Mouse (Mus musculus) heart, embryonic 15.5 days (tissue): ENCODE results near the gene Dctd. TPM values are rescaled to one million over a fixed set of nuclear protein-coding genes. Genes with fewer than 3 reads are reported as not detected.

ENCODE experiments used
- ATAC-seq: fragments of 200-750 bp; cut with Nextera tagmentation; replicated peaks from 2 replicates; pipeline ENCODE4 v1.8.0; 2017; ENCODE audit warnings: low read depth, moderate TSS enrichment; ENCODE audit not compliant: insufficient number of reproducible peaks, insufficient read depth, low FRiP score
- H3K27ac ChIP-seq: fragments of 300-500 bp; sonication (generic); 2 replicates; pipeline ENCODE4 v1.5.1; 2015; ENCODE audit warnings: mild to moderate bottlenecking, inconsistent platforms
- H3K27me3 ChIP-seq: fragments of 300-500 bp; sonication (generic); 2 replicates; pipeline ENCODE4 v1.6.1; 2015; ENCODE audit warnings: inconsistent platforms
- H3K36me3 ChIP-seq: fragments of 300-500 bp; sonication (generic); 2 replicates; pipeline ENCODE4 v1.6.1; 2015; ENCODE audit warnings: mild to moderate bottlenecking, inconsistent platforms
- H3K4me1 ChIP-seq: fragments of 300-500 bp; sonication (generic); replicated peaks from 2 replicates; pipeline ENCODE4 v1.6.1; 2015; ENCODE audit warnings: inconsistent platforms
- H3K4me2 ChIP-seq: fragments of 300-500 bp; sonication (generic); 2 replicates; pipeline ENCODE4 v1.6.1; 2015; ENCODE audit warnings: inconsistent platforms, mild to moderate bottlenecking, moderate library complexity
- H3K4me3 ChIP-seq: fragments of 300-500 bp; sonication (generic); 2 replicates; pipeline ENCODE4 v1.5.1; 2015; ENCODE audit warnings: mild to moderate bottlenecking, inconsistent platforms
- H3K9ac ChIP-seq: fragments of 300-500 bp; sonication (generic); 2 replicates; pipeline ENCODE4 v1.6.1; 2015; ENCODE audit warnings: mild to moderate bottlenecking, inconsistent platforms
- H3K9me3 ChIP-seq: fragments of 300-500 bp; sonication (generic); replicated peaks from 2 replicates; pipeline ENCODE4 v1.6.1; 2016; ENCODE audit warnings: inconsistent platforms
- WGBS: fragments of 180-500 bp; shearing (Covaris S2); methylation state at CpG from one replicate; pipeline ENCODE4 v1.1.7; 2015; ENCODE audit warnings: mixed read lengths; 5-methylcytosine and 5-hydroxymethylcytosine counted together
- polyA plus RNA-seq: library from polyadenylated mRNA; unstranded; fragments of >200 nt; fragmentation: Nextera tagmentation; extraction: Ambion mirVana; gene quantifications from 2 replicates; pipeline ENCODE4 v1.2.1, GENCODE M21; 2015

The Dctd gene
- polyA plus RNA-seq, 1 experiment from 2014 or later, result 21.0 TPM

DNA sequence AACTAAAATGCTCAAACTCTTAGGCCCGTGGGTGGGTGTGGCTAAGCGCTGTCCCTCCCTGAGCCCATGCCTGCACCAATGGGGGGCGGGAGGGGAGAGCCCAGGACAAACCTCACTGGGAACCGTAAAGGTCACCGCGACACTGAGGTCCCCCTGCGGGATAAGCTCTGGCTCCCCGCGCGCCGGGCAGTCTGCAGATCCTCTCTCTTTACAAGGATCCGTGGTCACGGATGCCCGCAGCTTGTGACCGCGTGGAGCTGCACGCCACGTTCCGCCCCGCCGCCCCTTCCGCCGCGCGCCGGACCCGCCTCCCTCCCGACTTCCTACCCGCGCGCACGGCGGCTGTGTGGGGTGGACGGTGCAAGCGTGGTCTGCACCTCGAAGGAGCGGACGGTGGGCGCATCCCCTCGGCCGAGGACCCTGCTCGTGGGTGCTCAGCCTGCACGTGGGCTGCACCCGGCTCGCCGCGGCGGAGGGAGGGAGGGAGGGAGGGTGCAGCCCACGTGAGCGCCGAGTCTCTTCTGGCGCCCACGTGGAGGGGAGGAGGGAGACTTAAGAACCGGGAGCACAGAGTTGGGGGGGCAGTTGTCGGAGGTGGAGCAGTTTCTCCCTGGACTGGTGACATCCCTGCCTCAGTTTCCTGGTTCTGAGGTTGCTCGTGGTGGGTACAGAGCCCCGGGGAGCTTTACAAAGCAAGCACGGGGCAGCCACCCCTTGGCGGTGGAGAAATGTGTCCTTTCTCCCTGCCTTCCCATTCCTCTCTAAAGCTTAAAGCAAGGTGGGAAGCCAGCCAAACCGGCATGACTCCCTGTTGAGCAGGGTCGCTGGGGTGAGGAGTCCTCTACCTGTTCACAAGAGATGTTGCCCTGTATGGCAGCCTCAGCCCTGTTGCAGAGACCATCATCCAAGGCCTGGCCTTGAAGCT is 11.2 kb downstream of the Dctd start:
- peak; percentile 85 for ATAC-seq
- H3K9me3 ChIP-seq, result peaks cover 1% of the 10 kb centered on the region; the same call in 1 of the 2 replicates
- H3K4me3 ChIP-seq, result peak overlapping the region; percentile 88
- peak overlapping the region; percentile 75 for H3K9ac ChIP-seq
- H3K4me1 ChIP-seq, result peaks cover 9% of the 10 kb centered on the region
- no peaks in the 10 kb centered on the region for H3K27me3 ChIP-seq
- H3K4me2 ChIP-seq, result peak overlapping the region; percentile 91
- 0 out of 2 replicates have a peak, but pooled peaks cover 4% of the 10 kb centered on the region for H3K36me3 ChIP-seq
- WGBS, result under 1% methylated on average over 54 of the region's 61 CpGs
- peak overlapping the region; percentile 72 for H3K27ac ChIP-seq

DNA sequence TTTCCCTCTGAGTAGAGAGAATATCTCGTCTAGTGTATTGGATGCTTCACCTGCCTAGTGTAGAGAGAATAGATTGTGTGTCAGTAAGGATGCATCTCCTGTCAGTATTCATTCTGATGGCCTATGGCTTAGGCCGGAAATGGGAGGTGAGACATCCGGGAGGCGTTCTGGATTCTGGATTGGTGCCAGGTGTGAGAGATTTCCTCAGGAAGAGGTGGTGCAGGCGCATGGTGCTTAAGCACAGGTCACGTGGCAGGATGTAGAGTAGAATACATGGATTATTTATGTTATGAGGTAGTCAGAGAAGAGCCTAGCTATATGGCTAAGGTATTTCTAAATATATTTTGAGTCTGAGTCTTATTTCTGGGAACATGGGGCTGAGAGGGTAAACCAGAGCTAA is 15.7 kb downstream of the Dctd start:
- Histone ChIP-seq H3K9me3 (no peaks in the 10 kb centered on the region; the same call in 1 of the 2 replicates), H3K27ac (no peak overlapping the region), H3K36me3 (peaks cover 31% of the 10 kb centered on the region), H3K4me3 (no peak overlapping the region), H3K9ac (no peak overlapping the region), H3K27me3 (no peaks in the 10 kb centered on the region), H3K4me1 (peaks cover 4% of the 10 kb centered on the region), H3K4me2 (no peak overlapping the region)
- no peak for ATAC-seq
- 60% methylated on average over 6 of the region's 6 CpGs for WGBS

DNA sequence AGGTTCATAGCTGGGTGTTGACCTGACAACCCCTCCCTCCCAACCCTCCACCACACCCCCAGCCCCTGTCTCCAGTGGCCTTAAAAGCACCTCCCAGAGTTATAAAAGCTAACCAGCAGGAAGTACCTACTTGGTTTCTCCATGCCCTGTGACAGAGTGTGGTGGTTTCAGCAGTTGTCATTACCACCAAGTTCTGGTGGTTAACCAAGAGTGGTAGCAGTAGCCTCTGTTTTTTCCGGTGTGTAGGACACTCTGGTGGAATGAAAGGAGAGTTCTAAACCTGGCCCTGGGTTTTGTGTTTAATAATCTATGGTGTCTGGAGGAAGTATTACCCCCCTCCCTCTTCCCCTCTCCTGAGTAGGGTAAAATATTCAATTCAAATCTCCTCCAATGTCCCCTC is 24.1 kb downstream of the Dctd start:
- WGBS, result 85% methylated on average over 1 of the region's 1 CpGs
- Histone ChIP-seq H3K4me1 (no peaks in the 10 kb centered on the region), H3K36me3 (peaks cover 19% of the 10 kb centered on the region), H3K27me3 (no peaks in the 10 kb centered on the region), H3K9me3 (no peaks in the 10 kb centered on the region; the same call in 1 of the 2 replicates), H3K9ac (no peak overlapping the region), H3K27ac (no peak overlapping the region), H3K4me2 (no peak overlapping the region), H3K4me3 (no peak overlapping the region)
- no peak for ATAC-seq

DNA sequence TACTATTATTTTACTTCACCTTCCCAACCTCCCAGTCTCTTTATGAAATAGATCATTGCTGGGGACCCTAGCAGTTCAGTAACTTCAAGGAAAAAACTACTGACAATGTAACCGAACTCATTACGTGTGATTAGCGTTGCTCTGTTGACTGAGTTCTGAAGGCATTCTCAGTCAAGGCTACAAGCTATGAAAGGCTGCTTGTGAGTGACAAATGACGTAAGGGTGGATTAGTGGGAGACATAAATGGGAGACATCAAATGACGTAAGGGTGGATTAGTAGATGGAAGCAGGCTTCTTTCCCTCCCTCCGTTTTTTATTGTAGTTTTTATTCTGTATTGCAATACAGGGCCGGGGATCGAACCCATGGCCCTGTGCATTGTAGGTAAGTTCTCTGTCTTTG is 26.0 kb downstream of the Dctd start:
- Histone ChIP-seq H3K27me3 (no peaks in the 10 kb centered on the region), H3K9ac (no peak overlapping the region), H3K36me3 (peaks cover 6% of the 10 kb centered on the region; the same call in 1 of the 2 replicates), H3K9me3 (no peaks in the 10 kb centered on the region), H3K4me1 (no peaks in the 10 kb centered on the region), H3K27ac (no peak overlapping the region), H3K4me3 (no peak overlapping the region), H3K4me2 (no peak overlapping the region)
- ATAC-seq, result no peak
- WGBS, result 88% methylated on average over 8 of the region's 8 CpGs

DNA sequence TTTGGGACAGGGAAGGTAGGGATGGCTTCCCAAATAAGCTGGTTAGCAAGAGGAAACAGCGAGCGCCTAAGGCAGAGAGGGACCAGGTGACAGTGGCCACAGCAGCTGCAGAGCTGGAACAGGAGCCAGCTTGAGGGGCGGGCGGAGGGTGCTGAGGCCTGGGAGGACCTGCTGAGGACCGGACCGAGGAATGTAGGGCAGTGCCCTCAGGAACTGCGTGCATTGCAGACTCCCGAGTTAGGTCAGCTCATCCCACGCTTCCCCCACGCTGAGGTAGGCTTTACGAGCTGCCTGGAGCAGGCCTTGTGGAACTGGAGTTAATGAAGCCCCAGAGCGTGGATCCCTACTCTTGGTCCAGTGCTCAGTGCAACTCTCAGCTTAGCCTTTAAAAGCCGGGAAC is 28.1 kb downstream of the Dctd start:
- ATAC-seq, result no peak; the same call in 1 of the 2 replicates
- Histone ChIP-seq H3K9me3 (no peaks in the 10 kb centered on the region), H3K4me2 (no peak overlapping the region), H3K36me3 (peaks cover 6% of the 10 kb centered on the region; the same call in 1 of the 2 replicates), H3K4me1 (no peaks in the 10 kb centered on the region), H3K27ac (no peak overlapping the region), H3K4me3 (no peak overlapping the region), H3K9ac (no peak overlapping the region), H3K27me3 (no peaks in the 10 kb centered on the region)
- WGBS, result 88% methylated on average over 13 of the region's 13 CpGs

DNA sequence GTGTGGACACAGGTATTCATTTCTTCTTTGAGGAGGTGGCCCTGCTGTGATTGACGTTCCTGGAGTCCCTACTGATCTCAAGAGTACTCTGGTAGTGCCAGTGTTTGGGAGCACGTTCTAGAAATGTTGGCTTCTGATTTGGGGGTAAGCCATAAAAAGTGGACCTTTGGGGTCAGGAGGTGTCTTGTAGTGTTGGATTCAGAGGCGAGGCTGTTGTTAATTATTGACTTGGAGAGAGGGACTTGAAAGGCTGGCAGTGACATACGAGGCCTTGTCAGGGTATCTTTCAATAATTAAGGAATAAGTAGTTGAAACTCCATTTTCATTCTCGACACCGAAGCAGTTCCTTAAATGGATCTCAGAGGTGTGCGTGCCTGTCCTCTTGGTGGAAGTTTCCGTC is 31.4 kb downstream of the Dctd start:
- Histone ChIP-seq H3K27ac (no peak overlapping the region), H3K9ac (no peak overlapping the region), H3K27me3 (no peaks in the 10 kb centered on the region), H3K9me3 (no peaks in the 10 kb centered on the region), H3K4me1 (no peaks in the 10 kb centered on the region), H3K4me3 (no peak overlapping the region), H3K36me3 (peaks cover 7% of the 10 kb centered on the region), H3K4me2 (no peak overlapping the region)
- WGBS, result 87% methylated on average over 8 of the region's 8 CpGs
- ATAC-seq, result no peak

DNA sequence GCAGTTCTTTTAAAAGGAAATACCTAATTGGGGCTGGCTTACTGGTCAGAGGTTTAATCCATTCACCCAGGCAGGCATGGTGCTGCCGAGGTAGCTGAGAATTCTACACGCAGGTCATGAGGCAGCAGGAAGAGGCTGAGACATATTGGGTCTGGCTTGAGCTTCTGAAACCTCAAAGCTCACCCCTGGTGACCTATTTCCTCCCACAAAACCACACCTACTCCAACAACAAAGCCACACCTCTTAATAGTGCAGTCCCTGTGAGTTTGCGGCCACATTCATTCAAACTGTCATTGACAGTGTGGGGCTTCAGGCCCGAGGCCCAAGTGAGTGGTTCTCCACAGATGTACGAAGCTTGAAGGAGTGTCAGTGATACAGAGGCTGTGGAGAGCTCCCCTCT is 34.4 kb downstream of the Dctd start:
- Histone ChIP-seq H3K9me3 (no peaks in the 10 kb centered on the region), H3K36me3 (peaks cover 7% of the 10 kb centered on the region), H3K4me2 (no peak overlapping the region), H3K4me3 (no peak overlapping the region), H3K27me3 (no peaks in the 10 kb centered on the region), H3K27ac (no peak overlapping the region), H3K4me1 (no peaks in the 10 kb centered on the region), H3K9ac (no peak overlapping the region)
- no peak for ATAC-seq
- 83% methylated on average over 5 of the region's 5 CpGs for WGBS

DNA sequence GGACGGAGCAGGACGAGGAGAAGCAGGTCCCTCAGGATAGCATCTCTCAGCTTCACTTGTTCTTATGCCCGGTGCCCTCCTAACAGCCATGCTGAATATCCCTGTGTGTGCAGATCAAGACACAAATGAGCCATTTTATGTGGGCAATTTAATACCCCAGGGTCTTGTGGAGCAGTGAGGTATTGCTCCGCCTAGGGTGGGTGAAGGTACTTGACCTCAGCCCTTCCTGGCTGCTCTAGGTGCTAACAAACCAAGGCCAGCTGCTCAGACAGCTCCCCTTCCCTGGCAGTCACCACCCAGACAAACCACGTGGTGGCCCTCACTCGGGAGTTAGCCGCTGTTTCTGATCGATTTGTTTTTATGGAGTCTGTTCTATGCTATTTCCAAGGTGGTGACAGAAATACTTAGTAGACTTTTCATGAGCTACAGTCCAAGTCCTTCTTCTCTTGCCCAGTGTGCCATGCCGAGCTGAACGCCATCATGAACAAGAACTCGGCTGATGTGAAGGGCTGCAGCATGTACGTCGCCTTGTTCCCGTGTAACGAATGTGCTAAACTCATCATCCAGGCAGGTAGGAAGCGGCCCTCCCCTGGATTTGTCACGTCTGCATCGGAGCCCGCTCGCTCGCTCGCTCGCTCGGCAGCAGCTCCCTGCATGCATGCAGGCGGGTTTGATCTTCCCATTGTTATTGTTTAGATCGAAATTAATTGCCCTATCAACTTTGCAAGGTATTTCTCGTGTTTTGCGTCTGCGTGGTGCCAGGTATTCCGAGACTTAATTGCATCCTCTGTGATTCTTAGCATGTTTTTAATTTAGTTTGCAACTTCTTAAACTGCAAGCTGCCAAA is 38.1 kb downstream of the Dctd start:
- H3K36me3 ChIP-seq, result peaks cover 17% of the 10 kb centered on the region; the same call in 1 of the 2 replicates
- 78% methylated on average over 30 of the region's 30 CpGs for WGBS

DNA sequence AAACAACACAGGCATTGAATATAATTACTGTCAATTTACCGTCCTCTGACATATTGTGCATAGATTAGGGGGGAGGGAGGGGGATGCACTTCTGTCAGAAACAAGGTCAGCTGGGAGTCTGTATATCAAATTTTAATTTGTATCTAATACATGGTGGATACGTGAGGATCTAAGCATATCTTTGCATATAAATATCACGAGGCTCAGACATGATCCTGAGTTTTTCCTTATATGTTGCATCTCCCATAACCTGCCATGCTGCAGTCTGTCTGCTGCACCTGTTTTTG is 38.7 kb downstream of the Dctd start:
- Histone ChIP-seq H3K27me3 (no peaks in the 10 kb centered on the region), H3K4me2 (no peak overlapping the region), H3K36me3 (peaks cover 17% of the 10 kb centered on the region; the same call in 1 of the 2 replicates), H3K9ac (no peak overlapping the region), H3K4me3 (no peak overlapping the region), H3K27ac (no peak overlapping the region), H3K4me1 (no peaks in the 10 kb centered on the region), H3K9me3 (no peaks in the 10 kb centered on the region)
- 82% methylated on average over 3 of the region's 3 CpGs for WGBS
- no peak for ATAC-seq

More for the DNA sequence above, 38.1 kb downstream of the Dctd start:
- ATAC-seq, result no peak
- Histone ChIP-seq H3K9ac (no peak overlapping the region), H3K9me3 (no peaks in the 10 kb centered on the region), H3K4me3 (no peak overlapping the region), H3K4me1 (no peaks in the 10 kb centered on the region), H3K27me3 (no peaks in the 10 kb centered on the region), H3K4me2 (no peak overlapping the region), H3K27ac (no peak overlapping the region)

DNA sequence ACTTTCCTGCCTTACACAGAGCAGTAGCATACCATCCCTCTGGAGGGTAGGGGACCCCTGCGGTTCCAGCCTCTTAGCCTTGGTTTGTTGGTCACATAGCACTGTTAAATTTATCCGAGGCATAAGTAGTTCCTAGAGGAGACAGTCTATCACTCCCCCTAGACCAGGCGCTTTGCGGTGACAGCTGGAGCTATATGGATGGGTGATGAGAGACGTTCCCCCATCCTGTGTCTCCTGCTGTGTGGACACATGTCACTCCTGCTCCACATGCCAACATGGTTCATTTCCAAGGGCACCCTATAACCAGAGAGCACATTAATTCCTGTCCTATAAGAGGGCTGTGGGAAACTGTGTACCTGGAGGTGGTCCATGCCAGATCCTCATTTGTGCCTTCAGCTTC is 42.1 kb downstream of the Dctd start:
- peaks cover 10% of the 10 kb centered on the region; the same call in 1 of the 2 replicates for H3K36me3 ChIP-seq

DNA sequence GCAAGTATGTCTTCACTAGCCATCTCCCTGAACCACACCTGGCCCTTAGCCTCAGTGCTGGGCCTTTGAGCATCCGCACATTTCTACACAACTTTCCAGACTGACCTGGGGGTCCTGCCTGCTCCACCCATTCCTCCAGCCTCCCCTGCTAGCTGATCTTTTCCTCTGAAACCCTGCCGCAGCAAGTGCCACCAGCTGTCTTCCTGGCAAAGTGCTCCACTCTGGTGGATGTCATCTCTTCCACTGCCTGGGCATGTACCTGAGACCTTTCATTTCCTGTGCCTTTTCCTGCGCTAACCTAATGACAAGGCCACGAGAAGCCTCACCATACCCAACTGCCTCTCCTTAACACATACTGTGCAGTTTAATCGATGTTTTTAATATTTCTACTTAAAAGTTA is 46.9 kb downstream of the Dctd start:
- H3K4me3 ChIP-seq, result no peak overlapping the region
- H3K4me2 ChIP-seq, result no peak overlapping the region
- H3K9ac ChIP-seq, result no peak overlapping the region
- H3K27ac ChIP-seq, result no peak overlapping the region
- no peak for ATAC-seq
- H3K9me3 ChIP-seq, result no peaks in the 10 kb centered on the region
- H3K4me1 ChIP-seq, result no peaks in the 10 kb centered on the region
- 81% methylated on average over 5 of the region's 5 CpGs for WGBS
- peaks cover 5% of the 10 kb centered on the region; the same call in 1 of the 2 replicates for H3K36me3 ChIP-seq
- no peaks in the 10 kb centered on the region for H3K27me3 ChIP-seq

More for the DNA sequence above, 42.1 kb downstream of the Dctd start:
- Histone ChIP-seq H3K4me2 (no peak overlapping the region), H3K4me3 (no peak overlapping the region), H3K27ac (no peak overlapping the region), H3K9me3 (no peaks in the 10 kb centered on the region), H3K9ac (no peak overlapping the region), H3K27me3 (no peaks in the 10 kb centered on the region), H3K4me1 (no peaks in the 10 kb centered on the region)
- WGBS, result 77% methylated on average over 5 of the region's 5 CpGs
- ATAC-seq, result no peak
